Mouse (Mus musculus) naive thymus-derived CD4-positive, alpha-beta T cell, adult 5 months (primary cell): ENCODE data around the gene Cnn3. TPM values are rescaled to one million over a fixed set of nuclear protein-coding genes. Genes with fewer than 3 reads are reported as not detected.

Experiments
- polyA plus RNA-seq: library from polyadenylated mRNA; unstranded; fragments of 100-300 nt; shearing (Covaris generic); gene quantifications from one replicate; pipeline ENCODE4 v1.2.1, GENCODE M21; 2017

The Cnn3 gene
- 93.8 TPM for polyA plus RNA-seq

DNA sequence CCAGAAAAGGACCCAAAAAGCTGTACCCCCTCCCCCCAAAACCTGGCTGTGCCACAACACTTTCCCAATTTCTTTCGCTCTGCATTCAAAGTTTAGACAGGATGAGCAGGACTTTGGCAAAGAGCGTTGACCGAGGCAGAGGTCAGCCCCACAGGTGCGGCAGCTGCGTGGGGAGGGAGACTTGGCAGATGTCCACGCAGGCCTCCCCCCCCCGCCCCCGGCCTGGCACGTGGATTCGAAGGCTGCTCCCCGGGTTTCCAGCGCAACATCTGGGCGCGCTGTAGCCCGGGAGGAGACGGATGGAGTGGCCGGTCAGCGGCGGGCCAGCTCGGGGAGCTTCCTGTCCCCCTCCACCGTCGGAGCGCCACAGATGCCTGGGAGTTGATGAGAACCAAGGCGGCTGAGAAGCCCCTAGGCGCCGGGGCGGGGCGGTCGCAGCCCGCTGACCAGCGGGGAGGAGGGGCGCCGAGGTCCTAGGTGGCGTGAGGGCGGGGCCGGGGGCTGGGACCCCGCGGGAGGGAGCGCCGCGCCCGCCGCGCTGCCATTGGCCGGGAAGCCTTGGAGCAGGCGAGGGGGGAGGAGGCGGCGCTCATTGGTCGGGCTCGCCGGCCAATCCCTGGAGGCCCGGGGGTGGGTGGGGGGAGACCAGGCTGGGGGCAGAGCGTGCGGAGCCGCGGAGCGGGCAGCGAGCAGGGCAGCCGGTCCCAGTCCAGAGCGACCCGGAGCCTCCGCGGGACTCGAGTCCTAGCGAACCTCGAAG, at the start of gene Cnn3:
Gene Cnn3 (plus strand): TSS at position 637 of the 760 bp plus-strand sequence.

Other genes starting within 250 kb of the Cnn3 start
- not detected for gene Tmem56, start 143.4 kb upstream of the Cnn3 start, polyA plus RNA-seq
- 9.9 TPM for gene Alg14, start 134.7 kb upstream of the Cnn3 start, polyA plus RNA-seq
- not detected for gene Slc44a3, start 105.9 kb downstream of the Cnn3 start, polyA plus RNA-seq
- not detected for gene 4930432M17Rik, start 244.3 kb downstream of the Cnn3 start, polyA plus RNA-seq